Mouse (Mus musculus) adrenal gland, adult 8-10 months (tissue): ENCODE data around the gene Nrxn1. TPM values are rescaled to one million over a fixed set of nuclear protein-coding genes. Genes with fewer than 3 reads are reported as not detected.

Experiments
- DNase-seq: peaks from one replicate; pipeline ENCODE4 v3.0.0; 2022
- total RNA-seq, 4 experiments: library from RNA; stranded (reverse); gene quantifications; 2 replicates each; pipeline ENCODE4 v1.2.4; 2022

Nrxn1 gene
- total RNA-seq, 4 experiments from 2014 or later = 14.2 to 45.2 (median 31.2) TPM

- peak; percentile 15 for DNase-seq
Measured at GRCm38 (mm10) chr17:90809197-90810163, 283.4 kb downstream of the Nrxn1 start.

- DNase-seq = no peak
Measured at GRCm38 (mm10) chr17:90808256-90808655, 284.6 kb downstream of the Nrxn1 start.

GRCm38 (mm10) chr17:90807199-90807598, 285.7 kb downstream of the Nrxn1 start:
- no peak for DNase-seq

GRCm38 (mm10) chr17:90798689-90799088, 294.2 kb downstream of the Nrxn1 start:
- DNase-seq = peak; percentile 13

- DNase-seq = no peak
Measured at GRCm38 (mm10) chr17:90797659-90798288, 295.1 kb downstream of the Nrxn1 start.

GRCm38 (mm10) chr17:90796974-90797373, 295.9 kb downstream of the Nrxn1 start:
- no peak for DNase-seq

GRCm38 (mm10) chr17:90788491-90789127, 304.3 kb downstream of the Nrxn1 start:
- DNase-seq = no peak

- no peak for DNase-seq
Measured at GRCm38 (mm10) chr17:90788040-90788439, 304.8 kb downstream of the Nrxn1 start.

GRCm38 (mm10) chr17:90787121-90787788, 305.6 kb downstream of the Nrxn1 start:
- no peak for DNase-seq

GRCm38 (mm10) chr17:90780481-90780880, 312.4 kb downstream of the Nrxn1 start:
- no peak for DNase-seq

- DNase-seq = no peak
Measured at GRCm38 (mm10) chr17:90775397-90775796, 317.5 kb downstream of the Nrxn1 start.

- DNase-seq = no peak
Measured at GRCm38 (mm10) chr17:90773233-90773632, 319.6 kb downstream of the Nrxn1 start.

- DNase-seq = no peak
Measured at GRCm38 (mm10) chr17:90768216-90768615, 324.7 kb downstream of the Nrxn1 start.

- DNase-seq = no peak
Measured at GRCm38 (mm10) chr17:90727124-90727523, 365.7 kb downstream of the Nrxn1 start.

GRCm38 (mm10) chr17:90704773-90705172, 388.1 kb downstream of the Nrxn1 start:
- no peak for DNase-seq

GRCm38 (mm10) chr17:90702626-90703025, 390.2 kb downstream of the Nrxn1 start:
- DNase-seq = no peak

GRCm38 (mm10) chr17:90696071-90696800, 396.6 kb downstream of the Nrxn1 start:
- no peak for DNase-seq

GRCm38 (mm10) chr17:90695086-90695584, 397.7 kb downstream of the Nrxn1 start:
- no peak for DNase-seq

GRCm38 (mm10) chr17:90684172-90684571, 408.7 kb downstream of the Nrxn1 start:
- no peak for DNase-seq

- no peak for DNase-seq
Measured at GRCm38 (mm10) chr17:90681019-90681418, 411.9 kb downstream of the Nrxn1 start.

- peak; percentile 47 for DNase-seq
Measured at GRCm38 (mm10) chr17:90676676-90677075, 416.2 kb downstream of the Nrxn1 start.

GRCm38 (mm10) chr17:90662318-90662717, 430.6 kb downstream of the Nrxn1 start:
- no peak for DNase-seq
